Mouse (Mus musculus) heart, postnatal 0 days (tissue): ENCODE measurements around the gene Cnnm4. TPM values are rescaled to one million over a fixed set of nuclear protein-coding genes. Genes with fewer than 3 reads are reported as not detected.

Experiments
- ATAC-seq: fragments of 200-750 bp; cut with Nextera tagmentation; 2 replicates; pipeline ENCODE4 v1.8.0; 2017; ENCODE audit warnings: low read depth, moderate number of reproducible peaks, moderate library complexity; ENCODE audit not compliant: insufficient read depth
- DNase-seq: peaks from one replicate; pipeline ENCODE4 v3.0.0-alpha.2; 2016; ENCODE audit warnings: low spot score
- H3K27ac ChIP-seq: fragments of 300-500 bp; sonication (generic); 2 replicates; pipeline ENCODE4 v1.5.1; 2014; ENCODE audit warnings: low read depth, mild to moderate bottlenecking
- H3K27me3 ChIP-seq: fragments of 300-500 bp; sonication (generic); 2 replicates; pipeline ENCODE4 v1.6.1; 2014; ENCODE audit warnings: low read length, mixed read lengths; ENCODE audit not compliant: control insufficient read depth, insufficient read depth
- H3K36me3 ChIP-seq: fragments of 300-500 bp; sonication (generic); replicated peaks from 2 replicates; pipeline ENCODE4 v1.6.1; 2014; ENCODE audit warnings: low read length, mixed read lengths; ENCODE audit not compliant: control insufficient read depth, insufficient read depth
- H3K4me1 ChIP-seq: fragments of 300-500 bp; sonication (generic); 2 replicates; pipeline ENCODE4 v1.6.1; 2014; ENCODE audit warnings: antibody characterized with exemption; ENCODE audit not compliant: control insufficient read depth, insufficient read depth
- H3K4me2 ChIP-seq: fragments of 300-500 bp; sonication (generic); 2 replicates; pipeline ENCODE4 v1.6.1; 2014; ENCODE audit warnings: low read depth, mild to moderate bottlenecking, low read length, moderate library complexity
- H3K4me3 ChIP-seq: fragments of 300-500 bp; sonication (generic); 2 replicates; pipeline ENCODE4 v1.5.1; 2014; ENCODE audit warnings: low read depth, low read length
- H3K9ac ChIP-seq: fragments of 300-500 bp; sonication (generic); replicated peaks from 2 replicates; pipeline ENCODE4 v1.6.1; 2014; ENCODE audit warnings: low read depth, low read length, mixed read lengths
- H3K9me3 ChIP-seq: fragments of 300-500 bp; sonication (generic); replicated peaks from 2 replicates; pipeline ENCODE4 v1.6.1; 2016; ENCODE audit warnings: low read length; ENCODE audit not compliant: control insufficient read depth
- CTCF ChIP-seq: IDR thresholded peaks from 2 replicates; pipeline ENCODE4 v1.5.1; 2016; ENCODE audit warnings: antibody characterized with exemption, control low read depth, low read depth
- EP300 ChIP-seq: IDR thresholded peaks from 2 replicates; pipeline ENCODE4 v1.6.1; 2016; ENCODE audit warnings: antibody characterized with exemption, low read depth
- WGBS: fragments of 180-500 bp; shearing (Covaris S2); extraction: QIAGEN DNeasy Blood & Tissue Kit; methylation state at CpG from one replicate; pipeline ENCODE4 v1.1.7; 2014; 5-methylcytosine and 5-hydroxymethylcytosine counted together
- microRNA-seq: library from miRNA; unstranded; fragments of <30 nt; microRNA quantifications from one replicate; pipeline ENCODE4, GENCODE M21; 2016
- polyA plus RNA-seq: library from polyadenylated mRNA; unstranded; fragments of >200 nt; fragmentation: Nextera tagmentation; extraction: Ambion mirVana; gene quantifications from 2 replicates; pipeline ENCODE4 v1.2.1, GENCODE M21; 2015
- total RNA-seq: library from RNA; depleted of rRNA; stranded (reverse); fragments of >200 nt; gene quantifications from 2 replicates; pipeline ENCODE4 v1.2.3, GENCODE M21; 2014; ENCODE audit warnings: low replicate concordance; rRNA removed

Gene Cnnm4
- total and polyA plus RNA-seq, 2 experiments from 2014 or later: 3.6 to 5.2 TPM

- Histone ChIP-seq H3K36me3 (peaks cover 39% of the 10 kb centered on the region), H3K9me3 (no peaks in the 10 kb centered on the region), H3K9ac (peak overlapping the region; percentile 83), H3K4me2 (peak overlapping the region; percentile 90), H3K4me1 (peaks cover 12% of the 10 kb centered on the region; the same call in 1 of the 2 replicates), H3K27me3 (no peaks in the 10 kb centered on the region), H3K4me3 (peak overlapping the region; percentile 83), H3K27ac (peak overlapping the region; percentile 95)
- 8% methylated on average over 8 of the region's 8 CpGs for WGBS
- TF ChIP-seq CTCF (no peak), EP300 (no peak)
- no peak for DNase-seq
- ATAC-seq: no peak
These were observed 84.5 kb downstream of the Cnnm4 start for GRCm38 (mm10) chr1:36555798-36556395.

- H3K9me3 ChIP-seq: no peaks in the 10 kb centered on the region
- H3K9ac ChIP-seq: peak overlapping the region; percentile 83
- H3K36me3 ChIP-seq: peaks cover 30% of the 10 kb centered on the region
- H3K27ac ChIP-seq: peak overlapping the region; percentile 95
- H3K4me3 ChIP-seq: peak overlapping the region; percentile 83
- no peaks in the 10 kb centered on the region for H3K27me3 ChIP-seq
- peaks cover 14% of the 10 kb centered on the region; the same call in 1 of the 2 replicates for H3K4me1 ChIP-seq
- under 1% methylated on average over 52 of the region's 52 CpGs for WGBS
- DNase-seq (peak; percentile 87), ATAC-seq (peak; percentile 74)
- H3K4me2 ChIP-seq: peak overlapping the region; percentile 90
- TF ChIP-seq EP300: peak; percentile 59; the same call in 1 of the 2 replicates
- peak; percentile 75 for TF ChIP-seq CTCF
These were observed 85.4 kb downstream of the Cnnm4 start for GRCm38 (mm10) chr1:36556553-36557456.

- H3K4me3 ChIP-seq: peak overlapping the region; percentile 83
- no peaks in the 10 kb centered on the region for H3K27me3 ChIP-seq
These were observed 86.1 kb downstream of the Cnnm4 start for GRCm38 (mm10) chr1:36557457-36558011.

More at GRCm38 (mm10) chr1:36557457-36558011, 86.1 kb downstream of the Cnnm4 start:
- Histone ChIP-seq H3K9ac (peak overlapping the region; percentile 83), H3K4me1 (peaks cover 22% of the 10 kb centered on the region; the same call in 1 of the 2 replicates), H3K9me3 (no peaks in the 10 kb centered on the region), H3K36me3 (peaks cover 23% of the 10 kb centered on the region), H3K27ac (peak overlapping the region; percentile 95), H3K4me2 (peak overlapping the region; percentile 90)
- peak; percentile 83 for DNase-seq
- peak; percentile 71 for ATAC-seq
- under 1% methylated on average over 47 of the region's 48 CpGs for WGBS
- TF ChIP-seq EP300 (no peak; the same call in 1 of the 2 replicates), CTCF (no peak)

Small RNAs within 50 kb of the gene (microRNA-seq; reads per million reads assigned to microRNA genes)
- not detected for gene Gm47280

Other genes starting within 250 kb of the Cnnm4 start
- gene Uggt1, start 226.9 kb upstream of the Cnnm4 start, total RNA-seq: 26.7 and 58.0 TPM in 2 replicates
- gene Uggt1, start 226.9 kb upstream of the Cnnm4 start, polyA plus RNA-seq: 15.4 and 16.0 TPM in 2 replicates
- gene Neurl3, start 196.9 kb upstream of the Cnnm4 start, total RNA-seq: 5.7 and 12.9 TPM in 2 replicates
- gene Neurl3, start 196.9 kb upstream of the Cnnm4 start, polyA plus RNA-seq: 3.6 and 4.3 TPM in 2 replicates
- 13.7 and 31.1 TPM in 2 replicates for gene Arid5a, start 163.9 kb upstream of the Cnnm4 start, total RNA-seq
- 6.6 and 8.5 TPM in 2 replicates for gene Arid5a, start 163.9 kb upstream of the Cnnm4 start, polyA plus RNA-seq
- gene Kansl3, start 102.4 kb upstream of the Cnnm4 start, total RNA-seq: 46.3 and 57.4 TPM in 2 replicates
- gene Kansl3, start 102.4 kb upstream of the Cnnm4 start, polyA plus RNA-seq: 26.5 and 29.7 TPM in 2 replicates
- gene Fer1l5, start 99.3 kb upstream of the Cnnm4 start, total RNA-seq: not detected in 2 replicates
- 0.14 and 0.20 TPM in 2 replicates for gene Fer1l5, start 99.3 kb upstream of the Cnnm4 start, polyA plus RNA-seq
- gene Lman2l, start 26.3 kb upstream of the Cnnm4 start, total RNA-seq: 6.4 and 8.2 TPM in 2 replicates
- 22.3 and 25.4 TPM in 2 replicates for gene Lman2l, start 26.3 kb upstream of the Cnnm4 start, polyA plus RNA-seq
- 10.2 and 21.4 TPM in 2 replicates for gene Cnnm3, start 40.2 kb downstream of the Cnnm4 start, total RNA-seq
- 2.0 and 2.2 TPM in 2 replicates for gene Cnnm3, start 40.2 kb downstream of the Cnnm4 start, polyA plus RNA-seq
- 62.2 and 93.8 TPM in 2 replicates for gene Ankrd23, start 65.3 kb downstream of the Cnnm4 start, total RNA-seq
- gene Ankrd23, start 65.3 kb downstream of the Cnnm4 start, polyA plus RNA-seq: 26.7 and 34.2 TPM in 2 replicates
- not detected in 2 replicates for gene Gm42417, start 67.8 kb downstream of the Cnnm4 start, total RNA-seq
- 1.2 TPM in 1 of 2 replicates, not detected in the other for gene Gm42417, start 67.8 kb downstream of the Cnnm4 start, polyA plus RNA-seq
- gene Ankrd39, start 75.8 kb downstream of the Cnnm4 start, total RNA-seq: 32.7 and 34.9 TPM in 2 replicates
- 26.6 and 29.0 TPM in 2 replicates for gene Ankrd39, start 75.8 kb downstream of the Cnnm4 start, polyA plus RNA-seq
- 11.9 and 13.2 TPM in 2 replicates for gene Sema4c, start 86.7 kb downstream of the Cnnm4 start, total RNA-seq
- gene Sema4c, start 86.7 kb downstream of the Cnnm4 start, polyA plus RNA-seq: 5.7 and 6.1 TPM in 2 replicates
- not detected in 2 replicates for gene Fam178b, start 211.6 kb downstream of the Cnnm4 start, total RNA-seq
- 0.81 and 1.5 TPM in 2 replicates for gene Fam178b, start 211.6 kb downstream of the Cnnm4 start, polyA plus RNA-seq
- gene Cox5b, start 219.8 kb downstream of the Cnnm4 start, total RNA-seq: 1,006 and 1,233 TPM in 2 replicates
- gene Cox5b, start 219.8 kb downstream of the Cnnm4 start, polyA plus RNA-seq: 2,595 and 2,702 TPM in 2 replicates
- gene 4933424G06Rik, start 238.5 kb downstream of the Cnnm4 start, total RNA-seq: not detected in 2 replicates
- not detected in 2 replicates for gene 4933424G06Rik, start 238.5 kb downstream of the Cnnm4 start, polyA plus RNA-seq
- gene Actr1b, start 242.8 kb downstream of the Cnnm4 start, total RNA-seq: 80.5 and 96.8 TPM in 2 replicates
- gene Actr1b, start 242.8 kb downstream of the Cnnm4 start, polyA plus RNA-seq: 67.1 and 67.5 TPM in 2 replicates